Mouse (Mus musculus) intestine, embryonic 16.5 days (tissue): ENCODE results near the gene Tnfaip2. TPM values are rescaled to one million over a fixed set of nuclear protein-coding genes. Genes with fewer than 3 reads are reported as not detected.
A peak's percentile ranks its signal among the peaks of the same experiment; 100 is the strongest.

Source experiments
- ATAC-seq: fragments of 200-750 bp; cut with Nextera tagmentation; 2 replicates; pipeline ENCODE4 v1.8.0; 2017; ENCODE audit warnings: moderate TSS enrichment, moderate library complexity
- H3K27ac ChIP-seq: fragments of 300-500 bp; sonication (generic); 2 replicates; pipeline ENCODE4 v1.5.1; 2014; ENCODE audit warnings: mild to moderate bottlenecking, low read length
- H3K27me3 ChIP-seq: fragments of 300-500 bp; sonication (generic); replicated peaks from 2 replicates; pipeline ENCODE4 v1.6.1; 2014; ENCODE audit warnings: low read length, control low read depth, mixed read lengths; ENCODE audit not compliant: control insufficient read depth, insufficient read depth
- H3K36me3 ChIP-seq: fragments of 300-500 bp; sonication (generic); 2 replicates; pipeline ENCODE4 v1.6.1; 2014; ENCODE audit warnings: low read length, control low read depth; ENCODE audit not compliant: control insufficient read depth, insufficient read depth
- H3K4me1 ChIP-seq: fragments of 300-500 bp; sonication (generic); 2 replicates; pipeline ENCODE4 v1.6.1; 2014; ENCODE audit warnings: low read length, control low read depth, mixed read lengths; ENCODE audit not compliant: control insufficient read depth, insufficient read depth
- H3K4me2 ChIP-seq: fragments of 300-500 bp; sonication (generic); 2 replicates; pipeline ENCODE4 v1.6.1; 2014; ENCODE audit warnings: low read depth, low read length, control low read depth
- H3K4me3 ChIP-seq: fragments of 300-500 bp; sonication (generic); 2 replicates; pipeline ENCODE4 v1.5.1; 2014; ENCODE audit warnings: mild to moderate bottlenecking, low read length
- H3K9ac ChIP-seq: fragments of 300-500 bp; sonication (generic); 2 replicates; pipeline ENCODE4 v1.6.1; 2014; ENCODE audit warnings: low read depth, low read length
- H3K9me3 ChIP-seq: fragments of 300-500 bp; sonication (generic); 2 replicates; pipeline ENCODE4 v1.6.1; 2016; ENCODE audit warnings: low read length, control low read depth; ENCODE audit not compliant: control insufficient read depth
- WGBS: fragments of 180-500 bp; shearing (Covaris S2); extraction: QIAGEN DNeasy Blood & Tissue Kit; methylation state at CpG from one replicate; pipeline ENCODE4 v1.1.7; 2014; 5-methylcytosine and 5-hydroxymethylcytosine counted together
- polyA plus RNA-seq: library from polyadenylated mRNA; unstranded; fragments of >200 nt; fragmentation: Nextera tagmentation; extraction: Ambion mirVana; gene quantifications from 2 replicates; pipeline ENCODE4 v1.2.1, GENCODE M21; 2015

The Tnfaip2 gene
- polyA plus RNA-seq, 1 experiment from 2014 or later: 3.5 TPM

- ATAC-seq: peak; percentile 2; the same call in 1 of the 2 replicates
- H3K9ac ChIP-seq: peak overlapping the region; percentile 46
- no peaks in the 10 kb centered on the region for H3K9me3 ChIP-seq
- H3K27ac ChIP-seq: peak overlapping the region; percentile 38
- peaks cover 3% of the 10 kb centered on the region; the same call in 1 of the 2 replicates for H3K27me3 ChIP-seq
- 24% methylated on average over 12 of the region's 12 CpGs for WGBS
- H3K4me3 ChIP-seq: peak overlapping the region; percentile 37
- H3K36me3 ChIP-seq: no peaks in the 10 kb centered on the region
- peaks cover 28% of the 10 kb centered on the region for H3K4me1 ChIP-seq
- H3K4me2 ChIP-seq: peak overlapping the region; percentile 57
These were observed 29.5 kb upstream of the Tnfaip2 start for GRCm38 (mm10) chr12:111412581-111413284.

- Histone ChIP-seq H3K27me3 (no peaks in the 10 kb centered on the region), H3K36me3 (no peaks in the 10 kb centered on the region), H3K4me1 (peaks cover 28% of the 10 kb centered on the region), H3K9ac (peak overlapping the region; percentile 46), H3K4me3 (peak overlapping the region; percentile 37), H3K9me3 (no peaks in the 10 kb centered on the region), H3K27ac (peak overlapping the region; percentile 38; the same call in 1 of the 2 replicates), H3K4me2 (peak overlapping the region; percentile 57)
- WGBS: 1% methylated on average over 21 of the region's 21 CpGs
- peak; percentile 78 for ATAC-seq
These were observed 29.0 kb upstream of the Tnfaip2 start for GRCm38 (mm10) chr12:111413300-111413699.

GRCm38 (mm10) chr12:111416921-111417779, 25.1 kb upstream of the Tnfaip2 start, which contains the start of gene Exoc3l4:
Gene Exoc3l4, plus strand, starts transcription at chr12:111417017.
- H3K36me3 ChIP-seq: no peaks in the 10 kb centered on the region
- peaks cover 38% of the 10 kb centered on the region for H3K4me1 ChIP-seq
- H3K9ac ChIP-seq: peak within 1 kb of the TSS; percentile 64
- H3K9me3 ChIP-seq: no peaks in the 10 kb centered on the region
- ATAC-seq: peak; percentile 71
- peak within 1 kb of the TSS; percentile 41 for H3K4me3 ChIP-seq
- peak within 1 kb of the TSS; percentile 78 for H3K4me2 ChIP-seq
- H3K27ac ChIP-seq: peak within 1 kb of the TSS; percentile 45
- WGBS: 3% methylated on average over 17 of the region's 17 CpGs
- peaks cover 6% of the 10 kb centered on the region for H3K27me3 ChIP-seq

- Histone ChIP-seq H3K9me3 (no peaks in the 10 kb centered on the region), H3K4me2 (no peak overlapping the region), H3K4me3 (no peak overlapping the region), H3K9ac (no peak overlapping the region), H3K27ac (no peak overlapping the region), H3K27me3 (peaks cover 32% of the 10 kb centered on the region), H3K36me3 (no peaks in the 10 kb centered on the region), H3K4me1 (peaks cover 24% of the 10 kb centered on the region)
- ATAC-seq: no peak
- 73% methylated on average over 5 of the region's 5 CpGs for WGBS
These were observed 22.4 kb upstream of the Tnfaip2 start for GRCm38 (mm10) chr12:111419918-111420317.

- Histone ChIP-seq H3K4me3 (no peak overlapping the region), H3K27ac (no peak overlapping the region), H3K36me3 (no peaks in the 10 kb centered on the region), H3K4me2 (peak overlapping the region; percentile 11; the same call in 1 of the 2 replicates), H3K9ac (peak overlapping the region; percentile 12; the same call in 1 of the 2 replicates), H3K9me3 (no peaks in the 10 kb centered on the region), H3K27me3 (peaks cover 42% of the 10 kb centered on the region), H3K4me1 (peaks cover 29% of the 10 kb centered on the region)
- no peak; the same call in 1 of the 2 replicates for ATAC-seq
- 34% methylated on average over 7 of the region's 7 CpGs for WGBS
These were observed 21.1 kb upstream of the Tnfaip2 start for GRCm38 (mm10) chr12:111420946-111421709.

GRCm38 (mm10) chr12:111422852-111423251, 19.4 kb upstream of the Tnfaip2 start:
- Histone ChIP-seq H3K9ac (no peak overlapping the region), H3K36me3 (no peaks in the 10 kb centered on the region), H3K4me1 (peaks cover 18% of the 10 kb centered on the region), H3K4me2 (no peak overlapping the region), H3K27ac (no peak overlapping the region), H3K9me3 (no peaks in the 10 kb centered on the region), H3K4me3 (no peak overlapping the region), H3K27me3 (peaks cover 42% of the 10 kb centered on the region)
- ATAC-seq: 0 out of 2 replicates have a peak, but pooled peaks have one; percentile 19
- WGBS: 53% methylated on average over 5 of the region's 5 CpGs

- Histone ChIP-seq H3K27me3 (peaks cover 48% of the 10 kb centered on the region), H3K4me1 (peaks cover 26% of the 10 kb centered on the region), H3K9ac (no peak overlapping the region), H3K27ac (no peak overlapping the region), H3K9me3 (no peaks in the 10 kb centered on the region), H3K36me3 (no peaks in the 10 kb centered on the region), H3K4me3 (0 out of 2 replicates have a peak overlapping the region, but pooled peaks have one; percentile 9), H3K4me2 (peak overlapping the region; percentile 28)
- no peak for ATAC-seq
- WGBS: 17% methylated on average over 43 of the region's 43 CpGs
These were observed 18.6 kb upstream of the Tnfaip2 start for GRCm38 (mm10) chr12:111423570-111424129.

- WGBS: 38% methylated on average over 9 of the region's 9 CpGs
- H3K4me1 ChIP-seq: peaks cover 33% of the 10 kb centered on the region
- H3K36me3 ChIP-seq: no peaks in the 10 kb centered on the region
- ATAC-seq: no peak
- H3K27me3 ChIP-seq: peaks cover 51% of the 10 kb centered on the region
- H3K4me3 ChIP-seq: no peak overlapping the region
- no peak overlapping the region for H3K9ac ChIP-seq
- H3K27ac ChIP-seq: no peak overlapping the region
- no peaks in the 10 kb centered on the region for H3K9me3 ChIP-seq
- H3K4me2 ChIP-seq: no peak overlapping the region
These were observed 17.7 kb upstream of the Tnfaip2 start for GRCm38 (mm10) chr12:111424547-111424946.
